Mouse (Mus musculus) CD4-positive naive resting alpha-beta T cell, adult 57 days (primary cell): ENCODE results near the gene Krt25. TPM values are rescaled to one million over a fixed set of nuclear protein-coding genes. Genes with fewer than 3 reads are reported as not detected.

ENCODE experiments used
- total RNA-seq: library from RNA; stranded (reverse); gene quantifications from one replicate; pipeline ENCODE4 v1.2.4, GENCODE M21; 2023

Krt25 gene
- not detected for total RNA-seq

DNA sequence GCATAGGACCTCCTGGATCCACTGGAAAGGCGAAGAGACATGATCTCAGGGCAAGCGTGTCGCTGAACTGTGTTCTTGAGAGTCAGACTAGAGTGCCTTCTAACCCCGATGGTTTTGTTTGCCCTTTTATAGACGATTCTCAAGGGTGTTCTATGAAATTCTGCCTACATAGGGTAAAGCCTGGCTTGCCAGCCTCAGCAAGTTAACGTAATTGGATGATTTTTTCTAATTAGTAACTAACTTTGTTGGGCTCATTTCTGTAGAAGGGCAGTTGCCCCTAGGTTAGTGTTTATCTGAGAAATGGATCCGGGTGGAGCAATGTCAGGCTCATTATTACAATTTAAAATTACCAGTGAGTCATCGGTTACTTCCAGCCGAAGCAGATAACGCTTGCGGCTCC, at the start of gene Krt25:
TSS of gene Krt25 (minus strand) at position 101 of the 400 bp plus-strand sequence.

DNA sequence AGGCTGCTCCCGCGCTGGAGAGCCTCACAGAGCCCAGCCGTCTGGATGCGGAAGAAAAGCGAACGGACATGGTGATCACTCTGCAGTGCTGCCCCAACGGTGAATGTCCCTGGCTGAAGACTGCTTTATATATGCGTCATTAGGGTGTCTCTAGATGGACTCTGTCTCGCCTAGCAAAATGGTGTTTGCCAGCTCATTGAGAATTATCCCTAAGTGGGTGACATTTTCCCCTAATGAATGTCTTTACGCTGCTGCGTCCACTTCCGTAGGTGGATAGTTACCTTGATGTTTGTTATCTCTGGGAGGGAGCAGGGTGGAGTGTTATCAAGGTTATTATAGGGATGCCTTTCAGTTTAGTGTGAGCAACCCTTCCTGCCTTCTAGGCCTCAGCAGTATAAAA, 28.3 kb upstream of the Krt25 start, which contains the start of gene Krt27:
TSS of gene Krt27 (minus strand) at position 101 of the 400 bp plus-strand sequence.

GRCm38 (mm10) chr11:99337866-99338265, 15.1 kb upstream of the Krt25 start, which contains the start of gene Krt26:
TSS of gene Krt26 (minus strand) at chr11:99337966.

DNA sequence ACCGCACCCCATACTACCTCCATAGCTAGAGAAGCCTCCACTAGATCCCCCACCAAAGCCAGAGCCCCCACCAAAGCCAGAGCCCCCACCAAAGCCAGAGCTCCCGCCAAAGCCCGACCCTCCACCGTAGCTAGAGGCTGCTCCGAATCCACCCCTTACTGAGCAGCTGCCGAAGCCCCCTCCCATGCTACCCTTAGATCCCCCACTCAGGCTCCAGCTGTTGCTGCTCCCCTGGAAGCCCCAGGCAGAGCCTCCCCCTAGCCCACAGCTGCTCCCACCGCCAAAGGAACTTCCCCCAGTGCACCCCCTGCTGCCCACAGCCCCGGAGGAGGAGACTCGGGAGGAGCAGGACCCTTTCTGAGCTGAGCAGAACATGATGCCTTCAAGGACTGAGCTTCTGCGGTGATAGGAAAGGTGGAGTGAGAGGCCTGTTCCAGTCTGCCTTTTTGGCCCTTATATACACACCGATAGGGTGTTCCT, 37.9 kb downstream of the Krt25 start, which contains the start of gene Krt24:
TSS of gene Krt24 (minus strand) at position 430 of the 480 bp plus-strand sequence.

Other genes starting within 250 kb of the Krt25 start
- gene Tns4, start 233.6 kb downstream of the Krt25 start, total RNA-seq, result 0.47 TPM
- 1,218 TPM for gene Ccr7, start 167.9 kb downstream of the Krt25 start, total RNA-seq
- gene Smarce1, start 91.9 kb downstream of the Krt25 start, total RNA-seq, result 159 TPM
- gene Krt222, start 78.9 kb downstream of the Krt25 start, total RNA-seq, result 0.24 TPM
- gene Krt24, start 37.7 kb downstream of the Krt25 start, total RNA-seq, result not detected
- gene Krt26, start 15.0 kb upstream of the Krt25 start, total RNA-seq, result not detected
- not detected for gene Krt27, start 28.2 kb upstream of the Krt25 start, total RNA-seq
- not detected for gene Krt28, start 52.0 kb upstream of the Krt25 start, total RNA-seq
- gene Krt10, start 66.4 kb upstream of the Krt25 start, total RNA-seq, result 1.2 TPM
- not detected for gene Krt12, start 99.3 kb upstream of the Krt25 start, total RNA-seq
- gene Krt20, start 115.2 kb upstream of the Krt25 start, total RNA-seq, result not detected
- gene Krt23, start 170.2 kb upstream of the Krt25 start, total RNA-seq, result not detected
- not detected for gene Krt39, start 198.4 kb upstream of the Krt25 start, total RNA-seq
- not detected for gene Krt40, start 220.2 kb upstream of the Krt25 start, total RNA-seq
- gene Krtap3-3, start 227.9 kb upstream of the Krt25 start, total RNA-seq, result not detected
- gene Krtap3-2, start 233.9 kb upstream of the Krt25 start, total RNA-seq, result not detected
- not detected for gene Gm11939, start 236.5 kb upstream of the Krt25 start, total RNA-seq
- not detected for gene Krtap3-1, start 243.7 kb upstream of the Krt25 start, total RNA-seq